Mouse (Mus musculus): ENCODE results near the gene Atg2b.
A peak's percentile ranks its signal among the peaks of the same experiment; 100 is the strongest.

The Atg2b gene

GRCm38 (mm10) chr12:105597135-105597534 lies 87.9 kb downstream of the Atg2b start:
- DNase-seq (ENCODE audit: low spot score), result no peak

- no peak for DNase-seq (ENCODE audit: low spot score)
Observed at GRCm38 (mm10) chr12:105593471-105593870, 91.5 kb downstream of the Atg2b start.

- no peak for DNase-seq (ENCODE audit: low spot score)
Observed at GRCm38 (mm10) chr12:105592361-105592761, 92.7 kb downstream of the Atg2b start.

GRCm38 (mm10) chr12:105590786-105591185 lies 94.2 kb downstream of the Atg2b start:
- DNase-seq (ENCODE audit: low spot score), result no peak

GRCm38 (mm10) chr12:105587526-105587925 lies 97.5 kb downstream of the Atg2b start:
- no peak for DNase-seq (ENCODE audit: low spot score)

- DNase-seq (ENCODE audit: low spot score), result peak; percentile 70
Observed at GRCm38 (mm10) chr12:105584851-105585250, 100.2 kb downstream of the Atg2b start.

GRCm38 (mm10) chr12:105583484-105583883 lies 101.5 kb downstream of the Atg2b start:
- no peak for DNase-seq (ENCODE audit: low spot score)

- DNase-seq (ENCODE audit: low spot score), result no peak
Observed at GRCm38 (mm10) chr12:105582486-105582885, 102.5 kb downstream of the Atg2b start.

- no peak for DNase-seq (ENCODE audit: low spot score)
Observed at GRCm38 (mm10) chr12:105580490-105580889, 104.5 kb downstream of the Atg2b start.

GRCm38 (mm10) chr12:105574356-105574755 lies 110.7 kb downstream of the Atg2b start:
- no peak for DNase-seq (ENCODE audit: low spot score)

- no peak for DNase-seq (ENCODE audit: low spot score)
Observed at GRCm38 (mm10) chr12:105572622-105573021, 112.4 kb downstream of the Atg2b start.

GRCm38 (mm10) chr12:105571867-105572266 lies 113.1 kb downstream of the Atg2b start:
- DNase-seq (ENCODE audit: low spot score), result no peak
